Mouse (Mus musculus) midbrain, embryonic 12.5 days (tissue): ENCODE data around the gene R3hdm1. TPM values are rescaled to one million over a fixed set of nuclear protein-coding genes. Genes with fewer than 3 reads are reported as not detected.
"Not testable (repeated sequence)": the region's sequence is repeated elsewhere in the genome, so short reads cannot be mapped to it uniquely, and the experiment has no call there.

Experiments
- ATAC-seq: fragments of 200-750 bp; cut with Nextera tagmentation; 2 replicates; pipeline ENCODE4 v1.8.0; 2017; ENCODE audit warnings: low read depth, moderate TSS enrichment, moderate library complexity; ENCODE audit not compliant: low FRiP score
- H3K27ac ChIP-seq: fragments of 300-500 bp; sonication (generic); replicated peaks from 2 replicates; pipeline ENCODE4 v1.5.1; 2016; ENCODE audit warnings: mild to moderate bottlenecking
- H3K27me3 ChIP-seq: fragments of 300-500 bp; sonication (generic); 2 replicates; pipeline ENCODE4 v1.6.1; 2016; ENCODE audit warnings: mild to moderate bottlenecking
- H3K36me3 ChIP-seq: fragments of 300-500 bp; sonication (generic); 2 replicates; pipeline ENCODE4 v1.6.1; 2016
- H3K4me1 ChIP-seq: fragments of 300-500 bp; sonication (generic); 2 replicates; pipeline ENCODE4 v1.6.1; 2016
- H3K4me2 ChIP-seq: fragments of 300-500 bp; sonication (generic); replicated peaks from 2 replicates; pipeline ENCODE4 v1.6.1; 2016; ENCODE audit warnings: mild to moderate bottlenecking, moderate library complexity
- H3K4me3 ChIP-seq: fragments of 300-500 bp; sonication (generic); 2 replicates; pipeline ENCODE4 v1.5.1; 2016; ENCODE audit warnings: mild to moderate bottlenecking
- H3K9ac ChIP-seq: fragments of 300-500 bp; sonication (generic); replicated peaks from 2 replicates; pipeline ENCODE4 v1.6.1; 2016; ENCODE audit warnings: mild to moderate bottlenecking, moderate library complexity
- H3K9me3 ChIP-seq: fragments of 300-500 bp; sonication (generic); 2 replicates; pipeline ENCODE4 v1.6.1; 2016; ENCODE audit warnings: mild to moderate bottlenecking
- WGBS: fragments of 180-500 bp; shearing (Covaris S2); methylation state at CpG from one replicate; pipeline ENCODE4 v1.1.7; 2016; 5-methylcytosine and 5-hydroxymethylcytosine counted together
- microRNA counts: library from miRNA; unstranded; fragments of <30 nt; microRNA quantifications from one replicate; lab custom pipeline; 2017
- microRNA-seq: library from miRNA; unstranded; fragments of <30 nt; microRNA quantifications from one replicate; pipeline ENCODE4, GENCODE M21; 2017
- polyA plus RNA-seq: library from polyadenylated mRNA; unstranded; fragments of >200 nt; fragmentation: Nextera tagmentation; extraction: Ambion mirVana; gene quantifications from 2 replicates; pipeline ENCODE4 v1.2.1, GENCODE M21; 2016

Gene R3hdm1
- polyA plus RNA-seq, 1 experiment from 2014 or later, result 93.1 TPM

- peak; percentile 0 for ATAC-seq
- Histone ChIP-seq H3K36me3 (no peaks in the 10 kb centered on the region), H3K9me3 (no peaks in the 10 kb centered on the region), H3K9ac (peak overlapping the region; percentile 70), H3K27me3 (no peaks in the 10 kb centered on the region), H3K4me3 (peak overlapping the region; percentile 76), H3K4me1 (peaks cover 9% of the 10 kb centered on the region), H3K27ac (peak overlapping the region; percentile 89), H3K4me2 (peak overlapping the region; percentile 94)
- WGBS, result 2% methylated on average over 19 of the region's 19 CpGs
These were observed 141.7 kb downstream of the R3hdm1 start for GRCm38 (mm10) chr1:128244727-128245355.

GRCm38 (mm10) chr1:128267061-128267460 lies 164.0 kb downstream of the R3hdm1 start:
- H3K9me3 ChIP-seq, result not testable (repeated sequence)

GRCm38 (mm10) chr1:128270731-128271130 lies 167.6 kb downstream of the R3hdm1 start:
- 91% methylated on average over 3 of the region's 3 CpGs for WGBS
- no peaks in the 10 kb centered on the region for H3K27me3 ChIP-seq
- H3K4me3 ChIP-seq, result no peak overlapping the region
- no peak for ATAC-seq
- H3K36me3 ChIP-seq, result peaks cover 87% of the 10 kb centered on the region
- no peaks in the 10 kb centered on the region for H3K4me1 ChIP-seq
- H3K9me3 ChIP-seq, result no peaks in the 10 kb centered on the region
- H3K27ac ChIP-seq, result no peak overlapping the region
- H3K9ac ChIP-seq, result no peak overlapping the region
- H3K4me2 ChIP-seq, result no peak overlapping the region

More at GRCm38 (mm10) chr1:128267061-128267460, 164.0 kb downstream of the R3hdm1 start:
- ATAC-seq, H3K9ac ChIP-seq, H3K27ac ChIP-seq, H3K4me3 ChIP-seq, H3K27me3 ChIP-seq, H3K4me1 ChIP-seq, H3K4me2 ChIP-seq: not testable (repeated sequence)
- H3K36me3 ChIP-seq, result peaks cover 81% of the 10 kb centered on the region
- 86% methylated on average over 7 of the region's 7 CpGs for WGBS

DNA sequence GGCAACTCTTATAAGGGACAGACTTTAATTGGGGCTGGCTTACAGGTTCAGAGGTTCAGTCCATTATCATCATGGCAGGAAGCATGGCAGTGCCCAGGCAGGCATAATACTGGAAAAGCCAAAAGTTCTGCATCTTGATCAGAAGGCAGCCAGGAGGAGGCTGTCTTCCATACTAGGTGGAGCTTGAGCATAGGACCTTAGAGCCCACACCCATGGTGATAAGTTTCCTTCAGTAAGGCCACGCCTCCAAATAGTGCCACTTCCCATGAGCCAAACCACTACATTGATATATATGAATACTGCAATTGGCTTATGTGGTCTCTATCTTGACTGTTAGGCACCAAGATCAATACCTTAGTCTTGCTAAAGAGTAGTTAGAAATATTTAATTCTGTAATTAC lies 172.8 kb downstream of the R3hdm1 start:
- no peak overlapping the region for H3K4me3 ChIP-seq
- 90% methylated on average over 1 of the region's 1 CpGs for whole genome bisulfite sequencing
- no peak overlapping the region for H3K9ac ChIP-seq
- no peak overlapping the region for H3K4me2 ChIP-seq
- no peak overlapping the region for H3K27ac ChIP-seq
- ATAC-seq, result no peak
- H3K9me3 ChIP-seq, result no peaks in the 10 kb centered on the region
- no peaks in the 10 kb centered on the region for H3K4me1 ChIP-seq
- peaks cover 91% of the 10 kb centered on the region for H3K36me3 ChIP-seq
- no peaks in the 10 kb centered on the region for H3K27me3 ChIP-seq

- Histone ChIP-seq H3K9ac (no peak overlapping the region), H3K36me3 (peaks cover 81% of the 10 kb centered on the region), H3K4me2 (no peak overlapping the region), H3K4me3 (no peak overlapping the region), H3K9me3 (no peaks in the 10 kb centered on the region), H3K4me1 (no peaks in the 10 kb centered on the region), H3K27ac (no peak overlapping the region), H3K27me3 (no peaks in the 10 kb centered on the region)
- WGBS, result 97% methylated on average over 3 of the region's 3 CpGs
- ATAC-seq, result no peak
These were observed 175.5 kb downstream of the R3hdm1 start for GRCm38 (mm10) chr1:128278563-128278962.

- no peaks in the 10 kb centered on the region for H3K9me3 ChIP-seq
- no peak overlapping the region for H3K9ac ChIP-seq
- H3K36me3 ChIP-seq, result peaks cover 53% of the 10 kb centered on the region
- 96% methylated on average over 3 of the region's 3 CpGs for WGBS
- no peak overlapping the region for H3K27ac ChIP-seq
- no peaks in the 10 kb centered on the region for H3K4me1 ChIP-seq
- no peaks in the 10 kb centered on the region for H3K27me3 ChIP-seq
- H3K4me2 ChIP-seq, result no peak overlapping the region
- no peak for ATAC-seq
- H3K4me3 ChIP-seq, result no peak overlapping the region
These were observed 178.7 kb downstream of the R3hdm1 start for GRCm38 (mm10) chr1:128281753-128282152.

DNA sequence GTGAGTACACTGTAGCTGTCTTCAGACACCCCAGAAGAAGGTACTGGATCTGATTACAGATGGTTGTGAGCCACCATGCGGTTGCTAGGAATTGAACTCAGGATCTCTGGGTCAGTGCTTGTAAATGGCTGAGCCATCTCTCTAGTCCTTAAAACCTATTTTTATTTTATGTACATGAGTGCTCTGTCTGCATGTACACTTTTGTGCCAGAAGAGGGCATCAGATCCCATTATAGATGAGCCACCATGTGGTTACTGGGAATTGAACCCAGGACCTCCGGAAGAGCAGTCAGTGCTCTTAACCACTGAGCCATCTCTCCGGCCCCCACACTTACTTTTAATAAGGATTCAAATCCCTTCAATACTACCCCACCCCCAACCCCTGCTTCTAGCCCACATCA lies 179.8 kb downstream of the R3hdm1 start:
- WGBS, result 94% methylated on average over 3 of the region's 3 CpGs
- H3K4me2 ChIP-seq, result no peak overlapping the region
- H3K9ac ChIP-seq, result no peak overlapping the region
- H3K9me3 ChIP-seq, result no peaks in the 10 kb centered on the region
- H3K4me3 ChIP-seq, result no peak overlapping the region
- H3K27ac ChIP-seq, result no peak overlapping the region
- H3K4me1 ChIP-seq, result no peaks in the 10 kb centered on the region
- no peak for ATAC-seq
- H3K36me3 ChIP-seq, result peaks cover 46% of the 10 kb centered on the region
- no peaks in the 10 kb centered on the region for H3K27me3 ChIP-seq

DNA sequence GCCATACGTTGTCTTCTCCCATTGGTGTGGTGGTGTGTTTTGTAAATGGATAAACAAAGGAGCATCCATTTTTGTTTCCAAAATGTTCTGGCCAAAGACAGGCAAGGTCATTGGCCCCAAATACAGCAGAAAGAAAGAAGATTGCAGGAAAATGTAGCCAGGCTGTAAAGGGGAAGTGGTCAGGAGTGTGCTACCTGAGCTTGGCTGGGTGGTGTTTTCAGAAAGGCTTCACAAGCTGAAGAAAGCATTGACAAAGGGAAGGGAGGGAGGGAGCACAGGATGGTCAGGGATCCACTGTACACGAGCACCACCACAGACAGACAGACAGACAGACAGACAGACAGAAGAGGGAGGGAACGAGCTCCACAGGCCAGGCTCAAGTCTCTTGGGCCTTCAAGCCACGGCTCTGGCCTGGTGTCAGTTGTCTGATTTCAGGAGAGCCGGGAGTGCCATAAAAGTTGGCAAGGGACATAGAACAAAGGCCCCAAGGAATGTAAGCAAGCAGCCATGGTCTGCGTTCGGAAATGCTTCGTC lies 181.1 kb downstream of the R3hdm1 start:
- Histone ChIP-seq H3K9me3 (no peaks in the 10 kb centered on the region), H3K27me3 (no peaks in the 10 kb centered on the region), H3K4me3 (no peak overlapping the region), H3K4me2 (no peak overlapping the region), H3K36me3 (peaks cover 33% of the 10 kb centered on the region), H3K27ac (no peak overlapping the region), H3K4me1 (no peaks in the 10 kb centered on the region), H3K9ac (no peak overlapping the region)
- WGBS, result 92% methylated on average over 8 of the region's 8 CpGs
- no peak for ATAC-seq

DNA sequence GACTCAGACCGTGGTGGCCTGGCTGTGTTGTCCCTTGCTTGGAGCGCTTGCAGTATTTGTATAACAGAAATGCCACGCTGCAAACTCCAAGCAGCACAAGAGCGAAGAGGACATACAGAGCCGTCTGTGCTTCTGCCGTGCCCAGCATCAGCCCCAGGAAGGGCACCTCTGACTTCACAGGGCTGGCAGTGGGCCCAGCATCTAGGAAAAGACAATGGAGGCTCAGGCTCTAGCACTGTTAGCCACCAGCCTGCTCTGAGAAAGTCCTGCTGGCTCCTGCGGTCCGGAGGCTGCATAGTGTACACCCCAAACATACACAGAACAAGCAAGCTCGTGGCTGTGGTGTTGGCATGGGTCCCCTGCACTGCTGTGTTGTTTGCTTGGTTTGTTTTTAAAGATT lies 182.0 kb downstream of the R3hdm1 start:
- no peaks in the 10 kb centered on the region for H3K27me3 ChIP-seq
- H3K4me1 ChIP-seq, result no peaks in the 10 kb centered on the region
- peaks cover 24% of the 10 kb centered on the region for H3K36me3 ChIP-seq
- no peak overlapping the region for H3K9ac ChIP-seq
- ATAC-seq, result no peak
- 92% methylated on average over 9 of the region's 9 CpGs for WGBS
- no peak overlapping the region for H3K4me3 ChIP-seq
- no peak overlapping the region for H3K27ac ChIP-seq
- H3K4me2 ChIP-seq, result no peak overlapping the region
- no peaks in the 10 kb centered on the region for H3K9me3 ChIP-seq

MicroRNAs encoded within 50 kb of the gene (microRNA counts, 519-probe panel; counts per million panel counts)
- 3,497 counts per million, percentile 19 among the panel's probes with 10 or more counts for microRNA mmu-miR-128 (lab: Ali Mortazavi, UCI)

Small RNA genes lying within 50 kb of the gene (microRNA-seq; reads per million reads assigned to microRNA genes)
- 189 reads per million, percentile 60 among the genes with 10 or more reads in this experiment for gene Mir128-1

Other genes starting within 250 kb of the R3hdm1 start
- gene Map3k19, start 248.3 kb upstream of the R3hdm1 start, polyA plus RNA-seq, result 0.08 TPM in 1 of 2 replicates, not detected in the other
- 20.7 and 21.9 TPM in 2 replicates for gene Rab3gap1, start 234.5 kb upstream of the R3hdm1 start, polyA plus RNA-seq
- gene Zranb3, start 254 bp upstream of the R3hdm1 start, polyA plus RNA-seq, result 11.5 and 11.9 TPM in 2 replicates
- gene Ubxn4, start 140.7 kb downstream of the R3hdm1 start, polyA plus RNA-seq, result 76.9 and 83.3 TPM in 2 replicates
- gene Lct, start 225.0 kb downstream of the R3hdm1 start, polyA plus RNA-seq, result 0.06 and 0.14 TPM in 2 replicates